Mouse (Mus musculus) midbrain, embryonic 10.5 days (tissue): Measurements from ENCODE around the gene Iqcf3. TPM values are rescaled to one million over a fixed set of nuclear protein-coding genes. Genes with fewer than 3 reads are reported as not detected.

Experiments used
- DNase-seq: peaks from one replicate; pipeline ENCODE4 v3.0.0-alpha.2; 2017; ENCODE audit warnings: low spot score
- H3K27ac ChIP-seq: fragments of 300-500 bp; sonication (generic); replicated peaks from 2 replicates; pipeline ENCODE4 v1.5.1; 2016; ENCODE audit warnings: mild to moderate bottlenecking
- H3K27me3 ChIP-seq: fragments of 300-500 bp; sonication (generic); 2 replicates; pipeline ENCODE4 v1.6.1; 2016; ENCODE audit warnings: low read depth, mild to moderate bottlenecking; ENCODE audit not compliant: poor library complexity, severe bottlenecking
- H3K36me3 ChIP-seq: fragments of 300-500 bp; sonication (generic); 2 replicates; pipeline ENCODE4 v1.6.1; 2016; ENCODE audit warnings: mild to moderate bottlenecking, moderate library complexity
- H3K4me1 ChIP-seq: fragments of 300-500 bp; sonication (generic); 2 replicates; pipeline ENCODE4 v1.6.1; 2016
- H3K4me3 ChIP-seq: fragments of 300-500 bp; sonication (generic); 2 replicates; pipeline ENCODE4 v1.5.1; 2016; ENCODE audit warnings: mild to moderate bottlenecking, moderate library complexity
- H3K9me3 ChIP-seq: fragments of 300-500 bp; sonication (generic); replicated peaks from 2 replicates; pipeline ENCODE4 v1.6.1; 2016; ENCODE audit warnings: mild to moderate bottlenecking
- WGBS: fragments of 180-500 bp; shearing (Covaris S2); methylation state at CpG from one replicate; pipeline ENCODE4 v1.1.7; 2016; 5-methylcytosine and 5-hydroxymethylcytosine counted together
- polyA plus RNA-seq: library from polyadenylated mRNA; unstranded; fragments of >200 nt; fragmentation: Nextera tagmentation; extraction: Ambion mirVana; gene quantifications from 2 replicates; pipeline ENCODE4 v1.2.1, GENCODE M21; 2016

The Iqcf3 gene
- polyA plus RNA-seq, 1 experiment from 2014 or later = not detected

GRCm38 (mm10) chr9:106464751-106465541 lies 96.5 kb downstream of the Iqcf3 start:
- peak; percentile 74 for DNase-seq
- Histone ChIP-seq H3K9me3 (no peaks in the 10 kb centered on the region), H3K36me3 (peaks cover 63% of the 10 kb centered on the region), H3K4me3 (peak overlapping the region; percentile 54), H3K27ac (peak overlapping the region; percentile 85), H3K27me3 (peaks cover 42% of the 10 kb centered on the region), H3K4me1 (peaks cover 56% of the 10 kb centered on the region)
- WGBS = 1% methylated on average over 98 of the region's 99 CpGs

- no peak for DNase-seq
- peaks cover 66% of the 10 kb centered on the region for H3K4me1 ChIP-seq
- H3K27ac ChIP-seq = no peak overlapping the region
- peaks cover 42% of the 10 kb centered on the region for H3K27me3 ChIP-seq
- no peaks in the 10 kb centered on the region for H3K9me3 ChIP-seq
- peaks cover 78% of the 10 kb centered on the region for H3K36me3 ChIP-seq
- peak overlapping the region; percentile 54; the same call in 1 of the 2 replicates for H3K4me3 ChIP-seq
- 87% methylated on average over 21 of the region's 21 CpGs for WGBS
Observed at GRCm38 (mm10) chr9:106463122-106464063, 98.0 kb downstream of the Iqcf3 start.

- H3K4me1 ChIP-seq = peaks cover 75% of the 10 kb centered on the region
- H3K9me3 ChIP-seq = no peaks in the 10 kb centered on the region
- no peak overlapping the region; the same call in 1 of the 2 replicates for H3K4me3 ChIP-seq
- DNase-seq = no peak
- peaks cover 88% of the 10 kb centered on the region for H3K36me3 ChIP-seq
- peaks cover 42% of the 10 kb centered on the region for H3K27me3 ChIP-seq
- no peak overlapping the region for H3K27ac ChIP-seq
- WGBS = 94% methylated on average over 12 of the region's 12 CpGs
Observed at GRCm38 (mm10) chr9:106462430-106462800, 99.0 kb downstream of the Iqcf3 start.

GRCm38 (mm10) chr9:106461641-106462429 lies 99.6 kb downstream of the Iqcf3 start:
- H3K9me3 ChIP-seq = no peaks in the 10 kb centered on the region
- H3K27ac ChIP-seq = no peak overlapping the region
- peaks cover 42% of the 10 kb centered on the region for H3K27me3 ChIP-seq
- H3K4me3 ChIP-seq = no peak overlapping the region; the same call in 1 of the 2 replicates
- no peak for DNase-seq
- WGBS = 85% methylated on average over 16 of the region's 16 CpGs
- peaks cover 81% of the 10 kb centered on the region for H3K4me1 ChIP-seq
- peaks cover 94% of the 10 kb centered on the region for H3K36me3 ChIP-seq

GRCm38 (mm10) chr9:106461026-106461415 lies 100.4 kb downstream of the Iqcf3 start:
- Histone ChIP-seq H3K4me1 (peaks cover 89% of the 10 kb centered on the region), H3K27me3 (peaks cover 39% of the 10 kb centered on the region), H3K9me3 (no peaks in the 10 kb centered on the region), H3K4me3 (no peak overlapping the region), H3K36me3 (peaks cover 99% of the 10 kb centered on the region), H3K27ac (no peak overlapping the region)
- no peak for DNase-seq
- WGBS = 93% methylated on average over 9 of the region's 9 CpGs

GRCm38 (mm10) chr9:106460401-106461025 lies 100.9 kb downstream of the Iqcf3 start:
- peaks cover 96% of the 10 kb centered on the region for H3K36me3 ChIP-seq
- no peak for DNase-seq
- H3K4me1 ChIP-seq = peaks cover 90% of the 10 kb centered on the region
- 88% methylated on average over 18 of the region's 18 CpGs for WGBS
- peak overlapping the region; percentile 9; the same call in 1 of the 2 replicates for H3K27ac ChIP-seq
- peaks cover 34% of the 10 kb centered on the region for H3K27me3 ChIP-seq
- H3K9me3 ChIP-seq = no peaks in the 10 kb centered on the region
- H3K4me3 ChIP-seq = peak overlapping the region; percentile 5; the same call in 1 of the 2 replicates

GRCm38 (mm10) chr9:106459946-106460345 lies 101.5 kb downstream of the Iqcf3 start:
- no peak for DNase-seq
- H3K27ac ChIP-seq = no peak overlapping the region
- H3K4me3 ChIP-seq = peak overlapping the region; percentile 5; the same call in 1 of the 2 replicates
- H3K4me1 ChIP-seq = peaks cover 90% of the 10 kb centered on the region
- 88% methylated on average over 15 of the region's 15 CpGs for WGBS
- H3K9me3 ChIP-seq = no peaks in the 10 kb centered on the region
- H3K27me3 ChIP-seq = peaks cover 30% of the 10 kb centered on the region
- H3K36me3 ChIP-seq = peaks cover 91% of the 10 kb centered on the region

GRCm38 (mm10) chr9:106457920-106458319 lies 103.5 kb downstream of the Iqcf3 start:
- no peaks in the 10 kb centered on the region for H3K9me3 ChIP-seq
- H3K27ac ChIP-seq = peak overlapping the region; percentile 99
- no peak for DNase-seq
- WGBS = 67% methylated on average over 5 of the region's 5 CpGs
- H3K27me3 ChIP-seq = peaks cover 10% of the 10 kb centered on the region
- H3K4me1 ChIP-seq = peaks cover 85% of the 10 kb centered on the region
- peaks cover 71% of the 10 kb centered on the region for H3K36me3 ChIP-seq
- peak overlapping the region; percentile 94 for H3K4me3 ChIP-seq

- no peak for DNase-seq
- Histone ChIP-seq H3K27ac (peak overlapping the region; percentile 99), H3K4me1 (peaks cover 88% of the 10 kb centered on the region), H3K4me3 (peak overlapping the region; percentile 94), H3K27me3 (peaks cover 5% of the 10 kb centered on the region; the same call in 1 of the 2 replicates), H3K9me3 (no peaks in the 10 kb centered on the region), H3K36me3 (peaks cover 64% of the 10 kb centered on the region)
- 48% methylated on average over 9 of the region's 9 CpGs for WGBS
Observed at GRCm38 (mm10) chr9:106457163-106457559, 104.3 kb downstream of the Iqcf3 start.

- Histone ChIP-seq H3K4me1 (peaks cover 88% of the 10 kb centered on the region), H3K9me3 (no peaks in the 10 kb centered on the region), H3K27ac (peak overlapping the region; percentile 99), H3K4me3 (peak overlapping the region; percentile 94), H3K27me3 (0 out of 2 replicates have a peak, but pooled peaks cover 4% of the 10 kb centered on the region), H3K36me3 (peaks cover 57% of the 10 kb centered on the region)
- DNase-seq = peak; percentile 82
- WGBS = 28% methylated on average over 15 of the region's 15 CpGs
Observed at GRCm38 (mm10) chr9:106456325-106457162, 104.9 kb downstream of the Iqcf3 start.
